Mouse (Mus musculus): Measurements from ENCODE around the gene Ate1. TPM values are rescaled to one million over a fixed set of nuclear protein-coding genes. Genes with fewer than 3 reads are reported as not detected.

The Ate1 gene
- total and polyA plus RNA-seq, 3 experiments: 8.9 to 34.9 (median 34.1) TPM

GRCm38 (mm10) chr7:130473881-130474280 lies 46.3 kb downstream of the Ate1 start:
- H3K36me3 ChIP-seq (ENCODE audit: control insufficient read depth, insufficient read depth, low read length): no peaks in the 10 kb centered on the region
- H3K4me3 ChIP-seq: no peak overlapping the region
- no peaks in the 10 kb centered on the region; the same call in 1 of the 2 replicates for H3K79me2 ChIP-seq (replicated peaks; ENCODE audit: control insufficient read depth, insufficient read depth, low read length)
- no peak for DNase-seq
- intact Hi-C loops (cut with DNase I): loop anchor here (2.0 kb wide), 1 partner anchor 819 kb away; no protein-coding TSS in a partner anchor
- H3K27ac ChIP-seq: no peak overlapping the region
- no peaks in the 10 kb centered on the region for H3K27me3 ChIP-seq (ENCODE audit: control insufficient read depth, insufficient read depth, low read length)
- H3K9ac ChIP-seq (ENCODE audit: low read depth, low read length): no peak overlapping the region
- no peaks in the 10 kb centered on the region for H3K4me1 ChIP-seq (ENCODE audit: control insufficient read depth, insufficient read depth, low read length)
- 75% methylated on average over 3 of the region's 3 CpGs for WGBS
- no peak for TF ChIP-seq CTCF (IDR thresholded peaks at IDR 0.05)
- no peak for TF ChIP-seq EP300 (IDR thresholded peaks at IDR 0.05; ENCODE audit: insufficient read depth, low read depth, low read length)
- no peak for TF ChIP-seq POLR2A (IDR thresholded peaks at IDR 0.05; ENCODE audit: insufficient read depth, low read depth, low read length)

GRCm38 (mm10) chr7:130472683-130473082 lies 47.5 kb downstream of the Ate1 start:
- no peaks in the 10 kb centered on the region for H3K4me1 ChIP-seq (ENCODE audit: control insufficient read depth, insufficient read depth, low read length)
- intact Hi-C loops (cut with DNase I): no loop called here

GRCm38 (mm10) chr7:130471045-130471444 lies 49.1 kb downstream of the Ate1 start:
- Histone ChIP-seq H3K79me2 (replicated peaks; ENCODE audit: control insufficient read depth, insufficient read depth, low read length) (no peaks in the 10 kb centered on the region; the same call in 1 of the 2 replicates), H3K4me1 (ENCODE audit: control insufficient read depth, insufficient read depth, low read length) (no peaks in the 10 kb centered on the region), H3K4me3 (no peak overlapping the region), H3K27ac (no peak overlapping the region), H3K27me3 (ENCODE audit: control insufficient read depth, insufficient read depth, low read length) (no peaks in the 10 kb centered on the region), H3K9ac (ENCODE audit: low read depth, low read length) (no peak overlapping the region), H3K36me3 (ENCODE audit: control insufficient read depth, insufficient read depth, low read length) (no peaks in the 10 kb centered on the region)
- DNase-seq: no peak
- TF ChIP-seq EP300 (IDR thresholded peaks at IDR 0.05; ENCODE audit: insufficient read depth, low read depth, low read length): no peak
- no peak for TF ChIP-seq POLR2A (IDR thresholded peaks at IDR 0.05; ENCODE audit: insufficient read depth, low read depth, low read length)
- no peak for TF ChIP-seq CTCF (IDR thresholded peaks at IDR 0.05)
- intact Hi-C loops (cut with DNase I): no loop called here
- 84% methylated on average over 6 of the region's 6 CpGs for WGBS

More at GRCm38 (mm10) chr7:130472683-130473082, 47.5 kb downstream of the Ate1 start:
- Histone ChIP-seq H3K4me3 (no peak overlapping the region), H3K27ac (no peak overlapping the region), H3K9ac (ENCODE audit: low read depth, low read length) (no peak overlapping the region), H3K27me3 (ENCODE audit: control insufficient read depth, insufficient read depth, low read length) (no peaks in the 10 kb centered on the region), H3K36me3 (ENCODE audit: control insufficient read depth, insufficient read depth, low read length) (no peaks in the 10 kb centered on the region), H3K79me2 (replicated peaks; ENCODE audit: control insufficient read depth, insufficient read depth, low read length) (no peaks in the 10 kb centered on the region; the same call in 1 of the 2 replicates)
- no peak for DNase-seq
- WGBS: 89% methylated on average over 6 of the region's 6 CpGs
- no peak for TF ChIP-seq CTCF (IDR thresholded peaks at IDR 0.05)

GRCm38 (mm10) chr7:130455587-130456246 lies 64.5 kb downstream of the Ate1 start:
- H3K79me2 ChIP-seq (replicated peaks; ENCODE audit: control insufficient read depth, insufficient read depth, low read length): no peaks in the 10 kb centered on the region; the same call in 1 of the 2 replicates
- peaks cover 10% of the 10 kb centered on the region for H3K36me3 ChIP-seq (ENCODE audit: control insufficient read depth, insufficient read depth, low read length)
- no peaks in the 10 kb centered on the region for H3K27me3 ChIP-seq (ENCODE audit: control insufficient read depth, insufficient read depth, low read length)
- H3K9ac ChIP-seq (ENCODE audit: low read depth, low read length): no peak overlapping the region
- WGBS: 70% methylated on average over 4 of the region's 4 CpGs
- TF ChIP-seq EP300 (IDR thresholded peaks at IDR 0.05; ENCODE audit: insufficient read depth, low read depth, low read length) (no peak), CTCF (IDR thresholded peaks at IDR 0.05) (no peak), POLR2A (IDR thresholded peaks at IDR 0.05; ENCODE audit: insufficient read depth, low read depth, low read length) (no peak)
- peaks cover 1% of the 10 kb centered on the region; the same call in 1 of the 2 replicates for H3K4me1 ChIP-seq (ENCODE audit: control insufficient read depth, insufficient read depth, low read length)
- no peak for DNase-seq
- no peak overlapping the region for H3K27ac ChIP-seq
- H3K4me3 ChIP-seq: no peak overlapping the region
- intact Hi-C loops (cut with DNase I): no loop called here

GRCm38 (mm10) chr7:130454226-130454625 lies 65.9 kb downstream of the Ate1 start:
- peaks cover 10% of the 10 kb centered on the region for H3K36me3 ChIP-seq (ENCODE audit: control insufficient read depth, insufficient read depth, low read length)
- H3K4me3 ChIP-seq: no peak overlapping the region
- WGBS: 41% methylated on average over 3 of the region's 3 CpGs
- peaks cover 1% of the 10 kb centered on the region; the same call in 1 of the 2 replicates for H3K4me1 ChIP-seq (ENCODE audit: control insufficient read depth, insufficient read depth, low read length)
- intact Hi-C loops (cut with DNase I): no loop called here
- DNase-seq: no peak
- TF ChIP-seq POLR2A (IDR thresholded peaks at IDR 0.05; ENCODE audit: insufficient read depth, low read depth, low read length) (no peak), CTCF (IDR thresholded peaks at IDR 0.05) (no peak), EP300 (IDR thresholded peaks at IDR 0.05; ENCODE audit: insufficient read depth, low read depth, low read length) (no peak)
- H3K9ac ChIP-seq (ENCODE audit: low read depth, low read length): no peak overlapping the region
- H3K27ac ChIP-seq: no peak overlapping the region
- no peaks in the 10 kb centered on the region; the same call in 1 of the 2 replicates for H3K79me2 ChIP-seq (replicated peaks; ENCODE audit: control insufficient read depth, insufficient read depth, low read length)
- H3K27me3 ChIP-seq (ENCODE audit: control insufficient read depth, insufficient read depth, low read length): no peaks in the 10 kb centered on the region

GRCm38 (mm10) chr7:130435776-130436175 lies 84.4 kb downstream of the Ate1 start:
- H3K4me1 ChIP-seq (ENCODE audit: control insufficient read depth, insufficient read depth, low read length): no peaks in the 10 kb centered on the region
- TF ChIP-seq CTCF (IDR thresholded peaks at IDR 0.05): no peak
- no peak for TF ChIP-seq EP300 (IDR thresholded peaks at IDR 0.05; ENCODE audit: insufficient read depth, low read depth, low read length)
- no peak for TF ChIP-seq POLR2A (IDR thresholded peaks at IDR 0.05; ENCODE audit: insufficient read depth, low read depth, low read length)
- no peaks in the 10 kb centered on the region for H3K27me3 ChIP-seq (ENCODE audit: control insufficient read depth, insufficient read depth, low read length)
- H3K79me2 ChIP-seq (replicated peaks; ENCODE audit: control insufficient read depth, insufficient read depth, low read length): no peaks in the 10 kb centered on the region
- no peaks in the 10 kb centered on the region; the same call in 1 of the 2 replicates for H3K36me3 ChIP-seq (ENCODE audit: control insufficient read depth, insufficient read depth, low read length)
- WGBS: 92% methylated on average over 5 of the region's 5 CpGs
- no peak for DNase-seq
- no peak overlapping the region for H3K9ac ChIP-seq (ENCODE audit: low read depth, low read length)
- H3K27ac ChIP-seq: no peak overlapping the region
- no peak overlapping the region for H3K4me3 ChIP-seq
- intact Hi-C loops (cut with DNase I): no loop called here

Data from heart, adult 2 months (tissue).